Mouse (Mus musculus): ENCODE data around the gene Bnip2.

- TF ChIP-seq CTCF (IDR thresholded peaks at IDR 0.05; ENCODE audit: low read depth, low read length), result no peak
- TF ChIP-seq POLR2A (IDR thresholded peaks at IDR 0.05; ENCODE audit: insufficient read depth, low read length), result no peak
Observed at GRCm38 (mm10) chr9:70039597-70040385, 50.5 kb downstream of the Bnip2 start.
